ENCODE assay signal across 7 mouse cellular contexts in genomic region chr2:158865358-158865757, GRCm38 (mm10).
DNase-seq lines count a peak whose midpoint lies in the region; ATAC-seq lines count a peak whose summit lies in the region.

No protein-coding gene starts in this region.

- no peak overlapping the region for H3K27ac ChIP-seq in intestine, embryonic 16.5 days (ENCODE audit: low read length)
- H3K27ac ChIP-seq in midbrain, embryonic 12.5 days (replicated peaks), result no peak overlapping the region

- H3K4me1 ChIP-seq in intestine, embryonic 16.5 days (ENCODE audit: control insufficient read depth, insufficient read depth, low read length), result peaks cover 16% of the 10 kb centered on the region
- peaks cover 11% of the 10 kb centered on the region; the same call in 1 of the 2 replicates for H3K4me1 ChIP-seq in midbrain, embryonic 12.5 days

- H3K27me3 ChIP-seq in intestine, embryonic 16.5 days (replicated peaks; ENCODE audit: control insufficient read depth, insufficient read depth, low read length), result no peaks in the 10 kb centered on the region
- H3K27me3 ChIP-seq in midbrain, embryonic 12.5 days, result no peaks in the 10 kb centered on the region

- H3K4me3 ChIP-seq in intestine, embryonic 16.5 days (ENCODE audit: low read length), result no peak overlapping the region
- H3K4me3 ChIP-seq in midbrain, embryonic 12.5 days, result no peak overlapping the region

- no peak overlapping the region for H3K4me2 ChIP-seq in intestine, embryonic 16.5 days (ENCODE audit: low read depth, low read length)
- no peak overlapping the region for H3K4me2 ChIP-seq in midbrain, embryonic 12.5 days (replicated peaks)

- peak; percentile 73 for DNase-seq in adrenal gland, adult 2 months
- peak; percentile 78 for DNase-seq in embryo, embryonic 11.5 days (ENCODE audit: low read depth, low spot score)
- DNase-seq in gastrocnemius, postnatal 36 days, result peak; percentile 76 to 78
- peak; percentile 83 to 87 for DNase-seq in left cerebral cortex, postnatal 14 days (ENCODE audit: low spot score in 2 of 2)
- peak; percentile 34 for DNase-seq in skeletal muscle tissue, adult 2 months (ENCODE audit: low read depth, low spot score)

- H3K9ac ChIP-seq in intestine, embryonic 16.5 days (ENCODE audit: low read depth, low read length), result no peak overlapping the region
- no peak overlapping the region for H3K9ac ChIP-seq in midbrain, embryonic 12.5 days (replicated peaks)

- peak; percentile 21; the same call in 1 of the 2 replicates for ATAC-seq in intestine, embryonic 16.5 days
- ATAC-seq in midbrain, embryonic 12.5 days (ENCODE audit: low FRiP score, low read depth), result peak; percentile 51

- H3K36me3 ChIP-seq in intestine, embryonic 16.5 days (ENCODE audit: control insufficient read depth, insufficient read depth, low read length), result no peaks in the 10 kb centered on the region
- no peaks in the 10 kb centered on the region; the same call in 1 of the 2 replicates for H3K36me3 ChIP-seq in midbrain, embryonic 12.5 days

- no peaks in the 10 kb centered on the region for H3K9me3 ChIP-seq in intestine, embryonic 16.5 days (ENCODE audit: control insufficient read depth, low read length)
- no peaks in the 10 kb centered on the region for H3K9me3 ChIP-seq in midbrain, embryonic 12.5 days

- WGBS in intestine, embryonic 16.5 days, result 18% methylated on average over 10 of the region's 10 CpGs
- WGBS in midbrain, embryonic 12.5 days, result 25% methylated on average over 10 of the region's 10 CpGs

- intact Hi-C loops in gastrocnemius, postnatal 36 days (cut with DNase I), result loop anchor here (2.0 to 10.0 kb wide), 2 partner anchors 99 to 321 kb away; no protein-coding TSS in a partner anchor
- intact Hi-C loops in left cerebral cortex, postnatal 14 days (cut with DNase I), result loop anchor here (5.0 kb wide), 1 partner anchor 1727 kb away; no protein-coding TSS in a partner anchor

Comparison
In these comparisons a context has a peak if more than half of its experiments do, and no peak if none do; other contexts are left out.
1. DNase-seq: peak in every context shown above with its lines; median percentile 85 in left cerebral cortex, postnatal 14 days; 78 in embryo, embryonic 11.5 days; 77 in gastrocnemius, postnatal 36 days; 73 in adrenal gland, adult 2 months; 34 in skeletal muscle tissue, adult 2 months.